Mouse (Mus musculus) liver (tissue): ENCODE measurements at regions not wholly inside any gene's neighbourhood (a gene's known extent, or its start where the extent isn't known, plus 50 kb on each side); places are given as distances from the start of the nearest gene placed in this dataset.

Source experiments
- DNase-seq: peaks from one replicate; pipeline ENCODE4 v3.0.0-alpha.2; 2020; ENCODE audit warnings: mixed read lengths

- peak; percentile 40 for DNase-seq
Measured at GRCm38 (mm10) chr13:37666207-37667003, 111.8 kb upstream of the Rreb1 start.

DNA sequence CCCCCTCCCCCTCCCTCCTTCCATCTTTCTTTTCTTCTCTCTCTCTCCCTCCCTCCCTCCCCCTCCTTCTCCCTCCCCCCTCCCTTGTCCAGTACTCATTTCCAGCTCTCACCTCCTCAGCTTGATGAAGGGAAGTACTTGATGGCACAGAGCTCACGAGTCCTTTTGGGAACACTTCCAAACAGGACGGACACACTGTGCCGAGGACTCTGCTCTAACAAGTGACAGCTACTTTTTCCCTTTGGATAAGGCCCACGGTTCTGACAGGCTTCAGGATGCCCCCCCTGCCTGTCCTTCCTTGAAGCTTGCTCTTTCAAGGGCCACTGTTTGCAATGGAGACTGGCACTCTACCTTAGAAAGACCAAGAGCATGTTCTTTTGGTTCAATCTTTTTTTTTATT is 110.8 kb upstream of the Rreb1 start:
- no peak for DNase-seq

- no peak for DNase-seq
Measured at GRCm38 (mm10) chr13:37667871-37668270, 110.3 kb upstream of the Rreb1 start.

- DNase-seq, result no peak
Measured at GRCm38 (mm10) chr13:37671109-37671508, 107.1 kb upstream of the Rreb1 start.

DNA sequence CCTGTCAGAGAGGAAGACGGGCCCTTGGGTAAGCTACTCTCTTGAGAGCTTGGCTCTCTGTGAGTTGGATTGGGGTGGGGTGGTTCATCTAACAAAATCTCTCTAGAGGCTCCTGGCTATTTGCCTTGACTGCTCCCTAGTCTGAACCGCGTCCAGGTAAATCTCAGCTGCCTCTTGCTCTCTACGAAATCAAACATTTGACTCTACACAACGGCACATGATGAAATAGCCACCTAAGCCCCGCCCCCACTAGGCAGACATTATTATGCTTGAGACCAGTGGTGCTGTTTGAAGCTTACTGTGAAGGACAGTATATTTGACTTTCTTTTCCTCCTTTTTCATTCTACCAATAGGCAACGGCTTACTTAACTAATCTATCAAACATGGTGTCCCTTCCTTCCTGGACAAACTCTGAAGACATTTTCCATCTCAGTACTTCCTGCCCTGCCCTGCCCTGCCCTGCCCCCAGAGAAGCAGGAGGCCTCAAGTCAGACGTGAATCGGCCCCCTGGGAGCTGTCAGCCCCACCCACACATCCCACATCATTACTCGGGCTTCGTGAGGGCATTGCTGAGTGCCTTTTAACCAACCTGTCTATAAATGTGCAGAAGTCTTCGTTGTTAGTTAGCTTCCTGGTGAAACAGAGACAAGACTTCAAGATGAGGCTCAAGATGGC is 103.4 kb upstream of the Rreb1 start:
- no peak for DNase-seq

- no peak for DNase-seq
Measured at GRCm38 (mm10) chr13:37675718-37676117, 102.5 kb upstream of the Rreb1 start.

GRCm38 (mm10) chr13:37676912-37677311 is 101.3 kb upstream of the Rreb1 start:
- DNase-seq, result no peak

DNA sequence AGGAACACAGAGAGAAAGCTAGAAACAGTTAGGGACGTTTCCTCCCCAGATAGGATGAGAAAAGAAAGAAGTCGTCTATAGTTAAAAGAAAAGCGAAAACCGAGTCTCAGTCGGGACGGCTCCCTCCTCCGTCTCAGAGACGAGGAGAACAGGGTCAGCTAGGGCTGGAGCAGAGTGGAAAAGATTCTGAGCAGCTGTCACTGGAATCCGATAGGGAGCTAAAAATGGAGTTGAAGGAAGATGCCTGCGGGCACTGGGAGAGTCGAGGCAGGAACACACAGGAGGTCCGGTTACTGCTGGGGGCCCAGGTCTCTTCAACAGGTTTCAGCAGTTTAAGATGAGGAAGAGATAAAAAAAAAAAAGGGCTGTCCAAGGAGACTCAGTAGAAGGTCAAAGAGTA is 99.9 kb upstream of the Rreb1 start:
- no peak for DNase-seq

DNA sequence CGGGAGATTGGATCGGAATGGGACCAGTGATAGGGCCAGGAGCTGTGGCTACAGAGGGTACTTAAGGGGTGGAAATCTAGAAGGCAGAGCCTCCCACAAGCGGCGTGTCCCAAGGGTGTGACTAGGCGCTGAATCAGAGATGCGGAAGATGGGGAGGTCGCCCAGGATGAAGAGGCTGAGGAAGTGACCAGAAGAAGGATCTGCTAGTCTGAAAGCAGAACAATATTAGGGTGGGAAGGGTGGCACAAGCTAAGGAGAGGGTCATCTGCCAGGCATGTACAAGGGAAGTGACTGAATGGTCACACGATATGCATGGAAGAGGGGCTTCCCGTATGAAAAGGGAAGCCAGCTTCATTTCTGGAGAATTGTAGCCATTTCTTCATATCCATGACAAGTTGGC is 99.4 kb upstream of the Rreb1 start:
- no peak for DNase-seq

- no peak for DNase-seq
Measured at GRCm38 (mm10) chr13:37680837-37681619, 97.2 kb upstream of the Rreb1 start.

- DNase-seq, result no peak
Measured at GRCm38 (mm10) chr13:37683045-37683679, 95.0 kb upstream of the Rreb1 start.

GRCm38 (mm10) chr13:37685617-37686016 is 92.6 kb upstream of the Rreb1 start:
- no peak for DNase-seq

- DNase-seq, result no peak
Measured at GRCm38 (mm10) chr13:37686109-37686508, 92.1 kb upstream of the Rreb1 start.

DNA sequence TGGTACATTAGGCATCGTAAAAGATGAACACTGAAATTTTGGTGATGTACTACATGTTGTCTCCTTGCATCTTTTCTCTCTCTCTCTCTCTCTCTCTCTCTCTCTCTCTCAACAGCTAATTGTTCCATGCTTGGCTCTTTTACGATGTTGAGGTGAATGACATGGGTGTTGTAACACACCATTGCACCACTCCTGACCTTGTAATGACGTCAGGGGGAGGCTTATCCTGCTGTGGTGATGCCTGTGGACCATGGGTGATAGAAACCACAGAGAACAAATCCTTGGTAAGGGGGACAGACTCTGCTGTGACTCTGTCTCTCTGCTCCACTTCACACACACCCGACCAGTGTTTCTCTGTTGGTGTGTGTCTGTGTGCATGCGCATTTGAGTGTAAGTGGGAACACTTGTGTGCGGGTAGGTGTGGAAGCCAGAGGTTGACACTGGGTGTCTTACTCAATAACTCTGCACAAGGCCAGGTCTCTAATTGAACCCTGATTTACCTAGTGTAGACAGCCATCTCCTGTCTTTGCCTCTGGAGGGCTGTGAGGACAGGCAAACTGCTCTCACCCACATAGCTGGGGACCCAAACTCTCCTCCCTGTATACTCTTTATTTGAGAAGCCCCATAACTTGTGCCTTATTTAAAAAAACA is 88.9 kb upstream of the Rreb1 start:
- no peak for DNase-seq

GRCm38 (mm10) chr13:37691855-37692445 is 86.2 kb upstream of the Rreb1 start:
- no peak for DNase-seq

DNA sequence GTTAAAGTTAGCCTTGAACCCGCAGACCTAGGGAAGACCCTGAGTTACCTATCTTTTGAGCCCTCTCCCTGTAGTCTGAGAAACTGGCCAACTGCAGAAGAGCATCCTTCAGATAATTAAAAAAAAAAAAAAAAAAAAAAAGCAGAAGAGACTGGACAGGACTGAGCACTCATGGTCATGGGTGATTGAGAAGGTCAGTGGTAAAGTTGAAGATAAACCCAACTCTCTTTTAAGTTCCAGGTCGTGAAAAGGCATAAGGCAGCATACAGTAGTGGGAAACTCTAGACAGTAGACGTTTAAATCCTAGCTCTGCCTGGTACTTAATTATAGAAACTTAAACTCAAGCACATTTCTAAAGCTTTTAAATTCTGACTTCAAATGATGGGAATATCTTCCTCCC is 84.6 kb upstream of the Rreb1 start:
- DNase-seq, result no peak

GRCm38 (mm10) chr13:37704475-37704874 is 73.7 kb upstream of the Rreb1 start:
- no peak for DNase-seq

- peak; percentile 29 for DNase-seq
Measured at GRCm38 (mm10) chr13:37705482-37705881, 72.7 kb upstream of the Rreb1 start.

DNA sequence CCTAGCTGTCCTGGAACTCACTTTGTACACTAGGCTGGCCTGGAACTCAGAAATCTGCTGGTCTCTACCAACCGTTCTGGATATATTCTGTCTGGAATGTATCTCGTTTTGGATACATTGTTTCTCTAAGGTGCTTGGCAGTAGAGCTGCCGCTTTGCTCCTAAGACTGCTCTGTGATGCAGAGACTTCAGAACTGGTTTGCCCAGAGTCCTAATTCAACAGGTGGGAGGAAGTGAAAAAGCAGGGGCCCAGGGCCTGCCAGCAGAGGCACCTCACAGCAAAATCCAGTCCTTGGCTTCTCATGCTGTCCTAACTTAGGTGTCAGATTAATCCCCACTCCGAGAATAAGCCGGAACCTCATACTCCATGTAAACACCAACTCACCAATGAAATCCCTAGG is 67.3 kb upstream of the Rreb1 start:
- no peak for DNase-seq

DNA sequence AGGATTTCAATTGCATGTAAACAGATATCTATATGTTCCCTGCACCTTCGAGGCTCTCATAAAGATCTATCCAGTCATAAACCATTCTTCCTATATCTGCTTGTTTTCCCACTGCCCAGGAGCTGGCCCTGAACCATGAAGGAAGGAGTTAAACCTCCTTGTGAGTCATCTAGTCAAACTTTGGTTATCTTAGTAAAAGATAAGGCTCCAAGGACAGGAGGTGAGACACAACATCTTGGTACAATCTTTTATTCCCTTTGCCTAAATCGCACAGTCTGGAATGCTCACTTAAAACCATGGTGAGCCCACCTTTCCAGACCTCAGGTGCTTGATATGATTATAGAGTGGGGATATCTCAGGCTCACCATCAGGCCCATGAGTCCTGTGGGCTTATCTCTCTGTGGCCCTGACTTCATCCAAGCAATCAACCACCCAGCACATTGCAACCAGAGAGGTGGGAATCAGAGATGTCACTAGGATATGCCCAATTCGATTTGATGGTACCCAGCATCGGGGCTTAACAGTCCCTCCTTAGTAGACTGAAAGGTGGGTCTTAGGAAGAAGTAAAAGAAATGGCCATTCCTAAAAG is 65.2 kb upstream of the Rreb1 start:
- DNase-seq, result no peak

DNA sequence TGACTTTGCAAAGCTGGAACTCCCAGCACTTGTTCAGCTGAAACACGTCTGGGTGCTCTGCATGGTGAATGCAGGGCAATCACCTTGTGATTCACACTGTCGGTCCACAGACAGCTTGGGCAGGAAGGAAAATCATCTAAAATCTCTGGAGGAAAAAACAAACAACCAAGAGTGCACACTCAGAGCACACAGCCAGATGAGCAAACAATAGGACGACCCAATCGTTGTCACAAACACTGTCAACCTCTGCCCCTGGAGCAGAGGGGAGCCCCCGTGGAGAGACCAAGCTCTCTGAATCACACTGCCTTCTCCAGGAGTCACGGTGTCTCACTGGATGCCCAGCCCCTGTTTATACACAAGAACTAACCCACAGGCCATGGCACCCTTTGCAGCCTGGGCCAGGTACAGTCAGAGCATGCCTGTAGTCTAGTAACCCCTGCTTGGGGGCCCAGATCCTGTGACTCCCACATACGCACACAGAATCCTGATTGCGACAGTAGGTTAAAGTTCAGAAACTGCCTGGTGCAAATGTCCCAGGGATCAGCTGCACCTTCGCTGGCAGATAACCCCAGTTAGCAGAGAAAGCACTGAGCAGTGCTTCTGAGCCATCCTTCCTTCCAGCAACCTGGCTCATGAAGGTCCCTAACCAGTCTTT is 63.0 kb upstream of the Rreb1 start:
- peak; percentile 46 for DNase-seq
